Mouse (Mus musculus) heart, adult 2 months (tissue): ENCODE data around the gene Ptpre.

Source experiments
- CTCF ChIP-seq: fragments of 200-600 bp; IDR thresholded peaks from 2 replicates; pipeline ENCODE4 v1.8.1; 2022; ENCODE audit warnings: antibody characterized with exemption, mild to moderate bottlenecking, moderate library complexity
- EP300 ChIP-seq: fragments of 200-500 bp; IDR thresholded peaks from 2 replicates; pipeline ENCODE4 v1.6.1; 2011; ENCODE audit warnings: low read depth, low read length, control low read depth; ENCODE audit not compliant: insufficient read depth
- POLR2A ChIP-seq: fragments of 200-500 bp; IDR thresholded peaks from 2 replicates; pipeline ENCODE4 v1.6.1; 2011; ENCODE audit warnings: mild to moderate bottlenecking, low read depth, low read length, control low read depth; ENCODE audit not compliant: insufficient read depth

GRCm38 (mm10) chr7:135691941-135692340, 154.7 kb downstream of the Ptpre start:
- no peak for TF ChIP-seq EP300
- no peak for TF ChIP-seq POLR2A
- no peak for TF ChIP-seq CTCF
